Mouse (Mus musculus) forebrain, embryonic 15.5 days (tissue): Measurements from ENCODE around the gene Tenm4. TPM values are rescaled to one million over a fixed set of nuclear protein-coding genes. Genes with fewer than 3 reads are reported as not detected.

ENCODE experiments used
- ATAC-seq: fragments of 200-750 bp; cut with Nextera tagmentation; replicated peaks from 2 replicates; pipeline ENCODE4 v1.8.0; 2017; ENCODE audit warnings: mild to moderate bottlenecking, moderate TSS enrichment, moderate library complexity
- H3K27ac ChIP-seq: fragments of 300-500 bp; sonication (generic); replicated peaks from 2 replicates; pipeline ENCODE4 v1.5.1; 2015; ENCODE audit warnings: mild to moderate bottlenecking, inconsistent platforms
- H3K27me3 ChIP-seq: fragments of 300-500 bp; sonication (generic); 2 replicates; pipeline ENCODE4 v1.6.1; 2015; ENCODE audit warnings: inconsistent platforms
- H3K36me3 ChIP-seq: fragments of 300-500 bp; sonication (generic); 2 replicates; pipeline ENCODE4 v1.6.1; 2015; ENCODE audit warnings: mild to moderate bottlenecking, inconsistent platforms
- H3K4me1 ChIP-seq: fragments of 300-500 bp; sonication (generic); 2 replicates; pipeline ENCODE4 v1.6.1; 2015; ENCODE audit warnings: inconsistent platforms
- H3K4me2 ChIP-seq: fragments of 300-500 bp; sonication (generic); replicated peaks from 2 replicates; pipeline ENCODE4 v1.6.1; 2015; ENCODE audit warnings: mild to moderate bottlenecking, inconsistent platforms
- H3K4me3 ChIP-seq: fragments of 300-500 bp; sonication (generic); 2 replicates; pipeline ENCODE4 v1.5.1; 2015; ENCODE audit warnings: mild to moderate bottlenecking, inconsistent platforms
- H3K9ac ChIP-seq: fragments of 300-500 bp; sonication (generic); replicated peaks from 2 replicates; pipeline ENCODE4 v1.6.1; 2015; ENCODE audit warnings: mild to moderate bottlenecking, inconsistent platforms
- H3K9me3 ChIP-seq: fragments of 300-500 bp; sonication (generic); 2 replicates; pipeline ENCODE4 v1.6.1; 2016; ENCODE audit warnings: inconsistent platforms
- WGBS: fragments of 180-500 bp; shearing (Covaris S2); methylation state at CpG from one replicate; pipeline ENCODE4 v1.1.7; 2015; ENCODE audit warnings: mixed read lengths; 5-methylcytosine and 5-hydroxymethylcytosine counted together
- polyA plus RNA-seq: library from polyadenylated mRNA; unstranded; fragments of >200 nt; fragmentation: Nextera tagmentation; extraction: Ambion mirVana; gene quantifications from 2 replicates; pipeline ENCODE4 v1.2.1, GENCODE M21; 2015

The Tenm4 gene
- polyA plus RNA-seq, 1 experiment from 2014 or later: 103 TPM

- peak overlapping the region; percentile 79 for H3K27ac ChIP-seq
- H3K4me1 ChIP-seq: peaks cover 32% of the 10 kb centered on the region
- H3K27me3 ChIP-seq: no peaks in the 10 kb centered on the region
- H3K4me2 ChIP-seq: no peak overlapping the region
- H3K9ac ChIP-seq: no peak overlapping the region
- H3K36me3 ChIP-seq: peaks cover 14% of the 10 kb centered on the region; the same call in 1 of the 2 replicates
- no peak overlapping the region for H3K4me3 ChIP-seq
- 74% methylated on average over 8 of the region's 8 CpGs for WGBS
- no peak for ATAC-seq
- no peaks in the 10 kb centered on the region for H3K9me3 ChIP-seq
Observed at GRCm38 (mm10) chr7:96870473-96870872, 699.4 kb downstream of the Tenm4 start.

- H3K27ac ChIP-seq: peak overlapping the region; percentile 79
- WGBS: 90% methylated on average over 4 of the region's 4 CpGs
- peaks cover 14% of the 10 kb centered on the region; the same call in 1 of the 2 replicates for H3K36me3 ChIP-seq
- no peak overlapping the region for H3K9ac ChIP-seq
- H3K9me3 ChIP-seq: no peaks in the 10 kb centered on the region
- no peak overlapping the region for H3K4me3 ChIP-seq
- no peak for ATAC-seq
- peaks cover 26% of the 10 kb centered on the region for H3K4me1 ChIP-seq
- H3K27me3 ChIP-seq: no peaks in the 10 kb centered on the region
- H3K4me2 ChIP-seq: no peak overlapping the region
Observed at GRCm38 (mm10) chr7:96871031-96871430, 700.0 kb downstream of the Tenm4 start.

GRCm38 (mm10) chr7:96878511-96879276 is 707.6 kb downstream of the Tenm4 start:
- H3K9ac ChIP-seq: no peak overlapping the region
- no peak for ATAC-seq
- no peaks in the 10 kb centered on the region for H3K9me3 ChIP-seq
- H3K4me1 ChIP-seq: peaks cover 3% of the 10 kb centered on the region
- no peak overlapping the region for H3K27ac ChIP-seq
- H3K4me2 ChIP-seq: no peak overlapping the region
- H3K4me3 ChIP-seq: no peak overlapping the region
- no peaks in the 10 kb centered on the region for H3K27me3 ChIP-seq
- WGBS: 81% methylated on average over 7 of the region's 7 CpGs
- peaks cover 9% of the 10 kb centered on the region; the same call in 1 of the 2 replicates for H3K36me3 ChIP-seq

- Histone ChIP-seq H3K4me1 (peaks cover 6% of the 10 kb centered on the region), H3K4me2 (no peak overlapping the region), H3K9me3 (no peaks in the 10 kb centered on the region), H3K27me3 (no peaks in the 10 kb centered on the region), H3K9ac (no peak overlapping the region; the same call in 1 of the 2 replicates), H3K4me3 (no peak overlapping the region), H3K27ac (no peak overlapping the region; the same call in 1 of the 2 replicates), H3K36me3 (peaks cover under 1% of the 10 kb centered on the region; the same call in 1 of the 2 replicates)
- 81% methylated on average over 6 of the region's 6 CpGs for WGBS
- ATAC-seq: peak; percentile 41; the same call in 1 of the 2 replicates
Observed at GRCm38 (mm10) chr7:96879593-96879992, 708.5 kb downstream of the Tenm4 start.

- H3K27ac ChIP-seq: peak overlapping the region; percentile 35
- H3K4me2 ChIP-seq: no peak overlapping the region
- no peaks in the 10 kb centered on the region for H3K9me3 ChIP-seq
- peaks cover 6% of the 10 kb centered on the region for H3K4me1 ChIP-seq
- H3K36me3 ChIP-seq: no peaks in the 10 kb centered on the region
- no peak for ATAC-seq
- H3K9ac ChIP-seq: no peak overlapping the region
- H3K27me3 ChIP-seq: no peaks in the 10 kb centered on the region
- 67% methylated on average over 6 of the region's 6 CpGs for WGBS
- no peak overlapping the region for H3K4me3 ChIP-seq
Observed at GRCm38 (mm10) chr7:96880221-96880944, 709.3 kb downstream of the Tenm4 start.

GRCm38 (mm10) chr7:96883297-96883696 is 712.3 kb downstream of the Tenm4 start:
- H3K4me2 ChIP-seq: no peak overlapping the region
- no peaks in the 10 kb centered on the region for H3K9me3 ChIP-seq
- WGBS: 99% methylated on average over 3 of the region's 3 CpGs
- 0 out of 2 replicates have a peak overlapping the region, but pooled peaks have one; percentile 10 for H3K27ac ChIP-seq
- H3K4me1 ChIP-seq: peaks cover 13% of the 10 kb centered on the region
- peaks cover 4% of the 10 kb centered on the region; the same call in 1 of the 2 replicates for H3K36me3 ChIP-seq
- H3K9ac ChIP-seq: no peak overlapping the region
- no peak for ATAC-seq
- no peak overlapping the region for H3K4me3 ChIP-seq
- H3K27me3 ChIP-seq: no peaks in the 10 kb centered on the region

- WGBS: 49% methylated on average over 18 of the region's 18 CpGs
- Histone ChIP-seq H3K9ac (no peak overlapping the region), H3K27me3 (no peaks in the 10 kb centered on the region), H3K9me3 (no peaks in the 10 kb centered on the region), H3K27ac (peak overlapping the region; percentile 70), H3K4me3 (no peak overlapping the region), H3K4me1 (peaks cover 27% of the 10 kb centered on the region), H3K4me2 (no peak overlapping the region), H3K36me3 (peaks cover 4% of the 10 kb centered on the region; the same call in 1 of the 2 replicates)
- ATAC-seq: peak; percentile 39
Observed at GRCm38 (mm10) chr7:96887088-96887654, 716.1 kb downstream of the Tenm4 start.

- H3K9me3 ChIP-seq: no peaks in the 10 kb centered on the region
- H3K4me1 ChIP-seq: peaks cover 24% of the 10 kb centered on the region
- WGBS: 82% methylated on average over 18 of the region's 18 CpGs
- no peak overlapping the region for H3K9ac ChIP-seq
- no peak overlapping the region for H3K4me3 ChIP-seq
- ATAC-seq: no peak
- H3K27me3 ChIP-seq: no peaks in the 10 kb centered on the region
- peaks cover 12% of the 10 kb centered on the region for H3K36me3 ChIP-seq
- peak overlapping the region; percentile 24 for H3K27ac ChIP-seq
- no peak overlapping the region for H3K4me2 ChIP-seq
Observed at GRCm38 (mm10) chr7:96889061-96890034, 718.3 kb downstream of the Tenm4 start.

GRCm38 (mm10) chr7:96890035-96890621 is 719.1 kb downstream of the Tenm4 start:
- H3K9ac ChIP-seq: no peak overlapping the region
- H3K9me3 ChIP-seq: no peaks in the 10 kb centered on the region
- no peak overlapping the region for H3K4me3 ChIP-seq
- no peaks in the 10 kb centered on the region for H3K27me3 ChIP-seq
- WGBS: 28% methylated on average over 7 of the region's 7 CpGs
- peaks cover 20% of the 10 kb centered on the region for H3K36me3 ChIP-seq
- peak; percentile 42; the same call in 1 of the 2 replicates for ATAC-seq
- no peak overlapping the region for H3K4me2 ChIP-seq
- peaks cover 24% of the 10 kb centered on the region for H3K4me1 ChIP-seq
- H3K27ac ChIP-seq: peak overlapping the region; percentile 24

- H3K36me3 ChIP-seq: peaks cover 27% of the 10 kb centered on the region
- ATAC-seq: no peak
- no peak overlapping the region for H3K4me2 ChIP-seq
Observed at GRCm38 (mm10) chr7:96890987-96891386, 719.9 kb downstream of the Tenm4 start.

More at GRCm38 (mm10) chr7:96890987-96891386, 719.9 kb downstream of the Tenm4 start:
- 73% methylated on average over 10 of the region's 10 CpGs for WGBS
- no peak overlapping the region for H3K4me3 ChIP-seq
- H3K27me3 ChIP-seq: no peaks in the 10 kb centered on the region
- H3K9me3 ChIP-seq: no peaks in the 10 kb centered on the region
- peaks cover 24% of the 10 kb centered on the region for H3K4me1 ChIP-seq
- H3K9ac ChIP-seq: no peak overlapping the region
- H3K27ac ChIP-seq: no peak overlapping the region
